Mouse (Mus musculus): ENCODE measurements around the gene Rhox4g.
"Not testable (repeated sequence)": the region's sequence is repeated elsewhere in the genome, so short reads cannot be mapped to it uniquely, and the experiment has no call there.

Gene Rhox4g

GRCm38 (mm10) chrX:37651227-37651626, at the start of gene Rhox4g:
Rhox4g (minus strand) TSS chrX:37651327.
- not testable (repeated sequence) for DNase-seq

GRCm38 (mm10) chrX:37692261-37692660, 41.1 kb upstream of the Rhox4g start:
- no peak for DNase-seq

- DNase-seq = no peak
Measured at GRCm38 (mm10) chrX:37683031-37683715, 32.0 kb upstream of the Rhox4g start.

GRCm38 (mm10) chrX:37673177-37673576, 22.1 kb upstream of the Rhox4g start, which contains the start of gene Rhox2h:
Rhox2h (minus strand) TSS chrX:37673277.
- not testable (repeated sequence) for DNase-seq

- not testable (repeated sequence) for DNase-seq
Measured at GRCm38 (mm10) chrX:37668664-37669063, 17.5 kb upstream of the Rhox4g start, which contains the start of gene Rhox3h. Rhox3h (minus strand) TSS chrX:37668764.

- DNase-seq = not testable (repeated sequence)
Measured at GRCm38 (mm10) chrX:37643370-37643769, 7.8 kb downstream of the Rhox4g start, which contains the start of gene Rhox2g. Rhox2g (minus strand) TSS chrX:37643470.

- not testable (repeated sequence) for DNase-seq
Measured at GRCm38 (mm10) chrX:37628512-37628911, 22.6 kb downstream of the Rhox4g start, which contains the start of gene Rhox3g. Rhox3g (minus strand) TSS chrX:37628612.

- not testable (repeated sequence) for DNase-seq
Measured at GRCm38 (mm10) chrX:37607604-37608003, 43.5 kb downstream of the Rhox4g start, which contains the start of gene Rhox4f. Rhox4f (minus strand) TSS chrX:37607704.

Data from thymus, adult 18-20 months (tissue).